Mouse (Mus musculus) liver, postnatal 0 days (tissue): ENCODE measurements at regions not wholly inside any gene's neighbourhood (a gene's known extent, or its start where the extent isn't known, plus 50 kb on each side); places are given as distances from the start of the nearest gene placed in this dataset.

ENCODE experiments used
- ATAC-seq: fragments of 200-750 bp; cut with Nextera tagmentation; 2 replicates; pipeline ENCODE4 v1.8.0; 2017; ENCODE audit warnings: mild to moderate bottlenecking, moderate library complexity
- DNase-seq: peaks from one replicate; pipeline ENCODE4 v3.0.0-alpha.2; 2016
- H3K27ac ChIP-seq: fragments of 300-500 bp; sonication (generic); 2 replicates; pipeline ENCODE4 v1.5.1; 2014; ENCODE audit warnings: antibody characterized with exemption, moderate library complexity, mild to moderate bottlenecking, low read depth
- H3K27me3 ChIP-seq: fragments of 300-500 bp; sonication (generic); 2 replicates; pipeline ENCODE4 v1.6.1; 2014; ENCODE audit warnings: low read length, control low read depth, mixed read lengths; ENCODE audit not compliant: insufficient read depth
- H3K36me3 ChIP-seq: fragments of 300-500 bp; sonication (generic); replicated peaks from 2 replicates; pipeline ENCODE4 v1.6.1; 2014; ENCODE audit warnings: mild to moderate bottlenecking, control low read depth, low read length, moderate library complexity, mixed read lengths; ENCODE audit not compliant: insufficient read depth
- H3K4me1 ChIP-seq: fragments of 300-500 bp; sonication (generic); 2 replicates; pipeline ENCODE4 v1.6.1; 2014; ENCODE audit warnings: antibody characterized with exemption, mild to moderate bottlenecking, control low read depth; ENCODE audit not compliant: insufficient read depth
- H3K4me2 ChIP-seq: fragments of 300-500 bp; sonication (generic); 2 replicates; pipeline ENCODE4 v1.6.1; 2014; ENCODE audit warnings: low read depth, mild to moderate bottlenecking, low read length, moderate library complexity, mixed read lengths
- H3K4me3 ChIP-seq: fragments of 300-500 bp; sonication (generic); 2 replicates; pipeline ENCODE4 v1.5.1; 2014; ENCODE audit warnings: low read depth, low read length
- H3K9ac ChIP-seq: fragments of 300-500 bp; sonication (generic); replicated peaks from 2 replicates; pipeline ENCODE4 v1.6.1; 2014; ENCODE audit warnings: mild to moderate bottlenecking, moderate library complexity
- H3K9me3 ChIP-seq: fragments of 300-500 bp; sonication (generic); 2 replicates; pipeline ENCODE4 v1.6.1; 2016; ENCODE audit warnings: mild to moderate bottlenecking, control low read depth, low read length, mixed read lengths
- CTCF ChIP-seq: sonication (generic); IDR thresholded peaks from 2 replicates; pipeline ENCODE4 v1.5.1; 2016; ENCODE audit warnings: antibody characterized with exemption, low read depth
- EP300 ChIP-seq: IDR thresholded peaks from 2 replicates; pipeline ENCODE4 v1.6.1; 2016; ENCODE audit warnings: antibody characterized with exemption, low read depth, mild to moderate bottlenecking
- WGBS: fragments of 180-500 bp; shearing (Covaris S2); extraction: QIAGEN DNeasy Blood & Tissue Kit; methylation state at CpG from one replicate; pipeline ENCODE4 v1.1.7; 2014; ENCODE audit not compliant: insufficient replicate concordance; 5-methylcytosine and 5-hydroxymethylcytosine counted together

DNA sequence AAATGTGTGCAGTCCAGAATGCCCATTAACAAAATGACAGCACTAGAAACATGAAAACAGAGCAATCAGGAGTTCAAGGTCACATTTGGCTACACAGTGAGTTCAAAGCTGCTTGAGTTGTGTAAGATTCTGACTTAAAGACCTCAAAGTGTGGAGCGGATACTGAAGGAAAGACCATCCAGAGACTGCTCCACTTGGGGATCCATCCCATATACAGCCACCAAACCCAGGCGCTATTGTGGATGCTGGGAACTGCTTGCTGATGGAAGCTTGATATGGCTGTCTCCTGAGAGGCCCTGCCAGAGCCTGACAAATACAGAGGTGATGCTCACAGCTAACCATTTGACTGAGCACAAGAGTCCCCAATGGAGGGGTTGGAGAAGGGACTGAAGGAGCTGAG lies 98.1 kb upstream of the C1qtnf7 start:
- Histone ChIP-seq H3K9ac (no peak overlapping the region), H3K4me1 (no peaks in the 10 kb centered on the region), H3K36me3 (no peaks in the 10 kb centered on the region), H3K4me3 (no peak overlapping the region), H3K27ac (no peak overlapping the region), H3K27me3 (no peaks in the 10 kb centered on the region), H3K4me2 (no peak overlapping the region), H3K9me3 (no peaks in the 10 kb centered on the region)
- DNase-seq (no peak), ATAC-seq (no peak)
- TF ChIP-seq CTCF: no peak
- no peak for TF ChIP-seq EP300
- WGBS: 76% methylated on average over 2 of the region's 2 CpGs

GRCm38 (mm10) chr5:43422815-43423687 lies 92.3 kb upstream of the C1qtnf7 start:
- H3K27me3 ChIP-seq: no peaks in the 10 kb centered on the region
- H3K4me1 ChIP-seq: no peaks in the 10 kb centered on the region
- no peaks in the 10 kb centered on the region for H3K36me3 ChIP-seq
- ATAC-seq (peak; percentile 51; the same call in 1 of the 2 replicates), DNase-seq (peak; percentile 55)
- H3K4me2 ChIP-seq: no peak overlapping the region
- H3K9me3 ChIP-seq: no peaks in the 10 kb centered on the region
- no peak overlapping the region for H3K9ac ChIP-seq
- H3K4me3 ChIP-seq: no peak overlapping the region
- 71% methylated on average over 9 of the region's 9 CpGs for WGBS
- no peak overlapping the region for H3K27ac ChIP-seq
- TF ChIP-seq CTCF (peak; percentile 82), EP300 (no peak)

DNA sequence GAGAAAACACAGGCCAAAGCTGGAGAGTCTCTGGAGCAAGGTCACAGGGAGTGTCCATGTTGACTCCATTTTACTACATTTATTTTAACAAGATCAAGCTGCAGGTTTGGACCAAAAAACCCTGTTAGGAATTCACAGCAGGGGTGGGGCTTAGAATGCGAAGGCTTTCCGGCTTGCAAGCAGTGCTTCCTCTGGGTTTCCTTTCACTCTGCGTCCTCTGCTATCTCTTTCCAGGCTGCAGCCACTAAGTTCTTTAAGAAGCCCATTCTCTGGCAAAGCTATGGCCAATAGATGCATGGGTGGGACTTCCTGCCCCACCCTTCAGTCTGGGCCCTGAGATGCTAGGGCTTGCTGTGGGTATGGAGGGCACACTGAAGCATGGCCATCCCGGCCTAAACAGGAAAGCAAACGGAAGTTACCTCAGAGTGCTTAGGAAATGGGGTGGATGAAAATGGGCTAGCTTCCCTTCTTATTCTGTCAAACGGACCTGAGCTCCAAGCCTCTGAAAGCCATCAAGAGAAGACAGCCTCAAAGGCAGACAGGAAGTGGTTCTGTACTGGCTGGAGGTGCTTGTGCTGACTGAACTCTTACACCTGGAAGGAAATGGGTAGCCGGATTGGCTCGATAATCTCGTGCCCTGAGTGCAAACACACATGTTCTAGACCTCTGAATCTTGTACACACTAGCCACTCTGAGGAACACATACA lies 90.6 kb upstream of the C1qtnf7 start:
- no peak for TF ChIP-seq EP300
- no peak for TF ChIP-seq CTCF
- WGBS: 43% methylated on average over 9 of the region's 9 CpGs
- Histone ChIP-seq H3K4me1 (no peaks in the 10 kb centered on the region), H3K27me3 (no peaks in the 10 kb centered on the region), H3K27ac (no peak overlapping the region), H3K36me3 (no peaks in the 10 kb centered on the region), H3K9ac (no peak overlapping the region), H3K4me2 (no peak overlapping the region), H3K9me3 (no peaks in the 10 kb centered on the region), H3K4me3 (no peak overlapping the region)
- DNase-seq (no peak), ATAC-seq (no peak)

- WGBS: 69% methylated on average over 2 of the region's 2 CpGs
- no peak overlapping the region for H3K27ac ChIP-seq
- no peak overlapping the region for H3K4me2 ChIP-seq
- no peak overlapping the region for H3K9ac ChIP-seq
- no peaks in the 10 kb centered on the region for H3K4me1 ChIP-seq
- DNase-seq: no peak
- no peaks in the 10 kb centered on the region for H3K27me3 ChIP-seq
- no peaks in the 10 kb centered on the region for H3K36me3 ChIP-seq
- H3K4me3 ChIP-seq: no peak overlapping the region
- TF ChIP-seq CTCF (no peak), EP300 (no peak)
- no peak for ATAC-seq
- H3K9me3 ChIP-seq: no peaks in the 10 kb centered on the region
Measured at GRCm38 (mm10) chr5:43433337-43433736, 82.0 kb upstream of the C1qtnf7 start.

- DNase-seq (no peak), ATAC-seq (no peak)
- H3K9me3 ChIP-seq: no peaks in the 10 kb centered on the region
- H3K27ac ChIP-seq: no peak overlapping the region
- WGBS: 65% methylated on average over 2 of the region's 2 CpGs
- H3K4me1 ChIP-seq: no peaks in the 10 kb centered on the region
- H3K36me3 ChIP-seq: no peaks in the 10 kb centered on the region
- no peak overlapping the region for H3K4me2 ChIP-seq
- no peaks in the 10 kb centered on the region for H3K27me3 ChIP-seq
- H3K4me3 ChIP-seq: no peak overlapping the region
- TF ChIP-seq CTCF (no peak), EP300 (no peak)
- H3K9ac ChIP-seq: no peak overlapping the region
Measured at GRCm38 (mm10) chr5:43439191-43439590, 76.1 kb upstream of the C1qtnf7 start.

DNA sequence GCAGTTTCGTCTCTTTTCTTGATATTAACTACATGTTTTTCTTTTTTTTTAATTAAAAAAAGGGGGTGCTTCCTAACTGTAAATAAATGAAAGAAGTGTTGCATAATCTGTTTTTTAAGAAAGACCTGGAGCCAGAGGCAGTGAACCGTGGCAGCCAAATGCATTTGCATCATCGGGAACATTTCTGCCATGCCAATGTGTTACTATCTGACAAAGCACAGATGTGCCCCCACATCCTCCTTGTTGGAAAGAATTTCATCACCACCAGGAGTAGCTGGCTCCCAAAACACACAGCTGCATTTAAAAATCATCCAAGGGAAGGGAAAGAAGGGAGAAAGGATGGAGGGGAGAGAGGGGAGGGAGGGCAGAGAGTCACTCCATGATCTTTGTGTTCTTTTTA lies 74.0 kb upstream of the C1qtnf7 start:
- H3K4me2 ChIP-seq: no peak overlapping the region
- 65% methylated on average over 3 of the region's 3 CpGs for WGBS
- no peak for DNase-seq

More for the DNA sequence above, 74.0 kb upstream of the C1qtnf7 start:
- no peak for ATAC-seq
- Histone ChIP-seq H3K4me1 (no peaks in the 10 kb centered on the region), H3K4me3 (no peak overlapping the region), H3K9me3 (no peaks in the 10 kb centered on the region), H3K36me3 (no peaks in the 10 kb centered on the region), H3K27ac (no peak overlapping the region), H3K9ac (no peak overlapping the region), H3K27me3 (no peaks in the 10 kb centered on the region)
- no peak for TF ChIP-seq EP300
- no peak for TF ChIP-seq CTCF
